Mouse (Mus musculus): Measurements from ENCODE around the gene Aldh16a1. TPM values are rescaled to one million over a fixed set of nuclear protein-coding genes. Genes with fewer than 3 reads are reported as not detected.
"Not testable (repeated sequence)": the region's sequence is repeated elsewhere in the genome, so short reads cannot be mapped to it uniquely, and the experiment has no call there.

Gene Aldh16a1
- total RNA-seq, 2 experiments from 2014 or later: 13.3 to 16.7 TPM

GRCm38 (mm10) chr7:45162996-45163615 is 8.7 kb upstream of the Aldh16a1 start:
- peak in 1 of 2 experiments; percentile 23 for DNase-seq (ENCODE audit: extremely low spot score in 1 of 2, low spot score in 2 of 2)
- intact Hi-C loops (cut with DNase I): loop anchor here (2.0 to 10.0 kb wide), 3 partner anchors 34 to 202 kb away; partner anchors contain the start of gene Ppfia3

GRCm38 (mm10) chr7:45162551-45162950 is 8.2 kb upstream of the Aldh16a1 start:
- intact Hi-C loops (cut with DNase I): loop anchor here (2.0 to 10.0 kb wide), 3 partner anchors 35 to 202 kb away; partner anchors contain the start of gene Ppfia3
- DNase-seq (ENCODE audit: extremely low spot score in 1 of 2, low spot score in 2 of 2): peak in 1 of 2 experiments; percentile 33

- intact Hi-C loops (cut with DNase I): loop anchor here (2.0 to 10.0 kb wide), 3 partner anchors 35 to 203 kb away; partner anchors contain the start of gene Ppfia3
- peak; percentile 89 to 94 for DNase-seq (ENCODE audit: extremely low spot score in 1 of 2, low spot score in 2 of 2)
These were observed 7.5 kb upstream of the Aldh16a1 start for GRCm38 (mm10) chr7:45161612-45162473.

GRCm38 (mm10) chr7:45160866-45161265 is 6.5 kb upstream of the Aldh16a1 start:
- intact Hi-C loops (cut with DNase I): loop anchor here (5.0 to 10.0 kb wide), 2 partner anchors 36 to 204 kb away; partner anchors contain the start of gene Ppfia3
- no peak for DNase-seq (ENCODE audit: extremely low spot score in 1 of 2, low spot score in 2 of 2)

- intact Hi-C loops (cut with DNase I): loop anchor here (5.0 to 10.0 kb wide), 2 partner anchors 37 to 204 kb away; partner anchors contain the start of gene Ppfia3
These were observed 6.0 kb upstream of the Aldh16a1 start for GRCm38 (mm10) chr7:45160316-45160800.

GRCm38 (mm10) chr7:45158991-45159390 is 4.6 kb upstream of the Aldh16a1 start:
- peak in 1 of 2 experiments; percentile 38 for DNase-seq (ENCODE audit: extremely low spot score in 1 of 2, low spot score in 2 of 2)
- intact Hi-C loops (cut with DNase I): no loop called here

More at GRCm38 (mm10) chr7:45160316-45160800, 6.0 kb upstream of the Aldh16a1 start:
- no peak for DNase-seq (ENCODE audit: extremely low spot score in 1 of 2, low spot score in 2 of 2)

GRCm38 (mm10) chr7:45157459-45157858 is 3.1 kb upstream of the Aldh16a1 start:
- intact Hi-C loops (cut with DNase I): no loop called here
- DNase-seq (ENCODE audit: extremely low spot score in 1 of 2, low spot score in 2 of 2): peak in 1 of 2 experiments; percentile 53

GRCm38 (mm10) chr7:45156206-45156605 is 1.8 kb upstream of the Aldh16a1 start:
- intact Hi-C loops (cut with DNase I): no loop called here
- no peak for DNase-seq (ENCODE audit: extremely low spot score in 1 of 2, low spot score in 2 of 2)

GRCm38 (mm10) chr7:45155590-45155989 is 1.2 kb upstream of the Aldh16a1 start:
- intact Hi-C loops (cut with DNase I): no loop called here
- peak in 1 of 2 experiments; percentile 28 for DNase-seq (ENCODE audit: extremely low spot score in 1 of 2, low spot score in 2 of 2)

- peak in 1 of 2 experiments; percentile 77 for DNase-seq (ENCODE audit: extremely low spot score in 1 of 2, low spot score in 2 of 2)
- intact Hi-C loops (cut with DNase I): no loop called here
These were observed 670 bp upstream of the Aldh16a1 start for GRCm38 (mm10) chr7:45154993-45155514.

- no peak for DNase-seq (ENCODE audit: extremely low spot score in 1 of 2, low spot score in 2 of 2)
- intact Hi-C loops (cut with DNase I): no loop called here
These were observed 798 bp downstream of the Aldh16a1 start for GRCm38 (mm10) chr7:45153586-45153985.

- intact Hi-C loops (cut with DNase I); DNase-seq (ENCODE audit: extremely low spot score in 1 of 2, low spot score in 2 of 2): not testable (repeated sequence)
These were observed 1.3 kb downstream of the Aldh16a1 start for GRCm38 (mm10) chr7:45153052-45153451.

- intact Hi-C loops (cut with DNase I): no loop called here
- no peak for DNase-seq (ENCODE audit: extremely low spot score in 1 of 2, low spot score in 2 of 2)
These were observed 3.1 kb downstream of the Aldh16a1 start for GRCm38 (mm10) chr7:45151303-45151702.

- no peak for DNase-seq (ENCODE audit: extremely low spot score in 1 of 2, low spot score in 2 of 2)
- intact Hi-C loops (cut with DNase I): no loop called here
These were observed 4.1 kb downstream of the Aldh16a1 start for GRCm38 (mm10) chr7:45150321-45150720.

GRCm38 (mm10) chr7:45149545-45149944 is 4.8 kb downstream of the Aldh16a1 start:
- no peak for DNase-seq (ENCODE audit: extremely low spot score in 1 of 2, low spot score in 2 of 2)
- intact Hi-C loops (cut with DNase I): no loop called here

GRCm38 (mm10) chr7:45148534-45149098 is 5.8 kb downstream of the Aldh16a1 start:
- DNase-seq (ENCODE audit: extremely low spot score in 1 of 2, low spot score in 2 of 2): no peak
- intact Hi-C loops (cut with DNase I): no loop called here

GRCm38 (mm10) chr7:45147899-45148298 is 6.5 kb downstream of the Aldh16a1 start:
- DNase-seq (ENCODE audit: extremely low spot score in 1 of 2, low spot score in 2 of 2): no peak
- intact Hi-C loops (cut with DNase I): no loop called here

GRCm38 (mm10) chr7:45147267-45147666 is 7.1 kb downstream of the Aldh16a1 start:
- intact Hi-C loops (cut with DNase I): no loop called here
- DNase-seq (ENCODE audit: extremely low spot score in 1 of 2, low spot score in 2 of 2): peak in 1 of 2 experiments; percentile 23

GRCm38 (mm10) chr7:45145460-45145859 is 8.9 kb downstream of the Aldh16a1 start:
- intact Hi-C loops (cut with DNase I): no loop called here

More at GRCm38 (mm10) chr7:45145460-45145859, 8.9 kb downstream of the Aldh16a1 start:
- DNase-seq (ENCODE audit: extremely low spot score in 1 of 2, low spot score in 2 of 2): no peak

All from left cerebral cortex, postnatal 10 days (tissue).